In genomic region chr8:46750000-46750399, GRCm38 (mm10) we compare ENCODE assay signal across 17 mouse cellular contexts. TPM values are rescaled to one million over a fixed set of nuclear protein-coding genes. Genes with fewer than 3 reads are reported as not detected.
DNase-seq lines count a peak whose midpoint lies in the region; ATAC-seq and TF ChIP-seq lines count a peak whose summit lies in the region.
"Had no signal": no experiment of that assay in that cellular context is flagged by ENCODE, and none has a peak within 500 bp of the region (broad histone marks: within the 10 kb centered on the region; RNA-seq: fewer than 3 reads in every experiment).

No protein-coding gene starts in this region.

- no peaks in the 10 kb centered on the region; the same call in 1 of the 2 replicates for H3K4me1 ChIP-seq in lung, embryonic 14.5 days (ENCODE audit: insufficient read depth)

- peak; percentile 60 for DNase-seq in heart, adult 11 months
- DNase-seq in heart, postnatal 36 days: no peak
- DNase-seq in lung, embryonic 14.5 days: no peak
- no peak for DNase-seq in lung, postnatal 10 days
- DNase-seq in cerebellum, adult 11-12 months: peak; percentile 43
- peak; percentile 49 to 57 for DNase-seq in cerebellum, postnatal 14 days
- DNase-seq in adrenal gland, adult 8-10 months: no peak
- no peak for DNase-seq in MN1 (ENCODE audit: low spot score)
- DNase-seq: B cell, adult 2 months; gastrocnemius, postnatal 14 days; kidney, postnatal 25 days; layer of hippocampus, adult 9-11 months; right cerebral cortex, postnatal 4 days had no signal

- H3K36me3 ChIP-seq in lung, embryonic 14.5 days (ENCODE audit: insufficient read depth): no peaks in the 10 kb centered on the region
- H3K36me3 ChIP-seq: heart, embryonic 13.5 days; liver, embryonic 15.5 days had no signal

- ATAC-seq in lung, embryonic 14.5 days (ENCODE audit: insufficient read depth): no peak
- ATAC-seq: forebrain, embryonic 16.5 days had no signal

- H3K4me3 ChIP-seq in lung, embryonic 14.5 days (ENCODE audit: low read depth, low read length): no peak overlapping the region
- H3K4me3 ChIP-seq: heart, embryonic 13.5 days; liver, embryonic 15.5 days; megakaryocyte, embryonic 14.5 days had no signal

- TF ChIP-seq CTCF in lung, embryonic 14.5 days (IDR thresholded peaks at IDR 0.05; ENCODE audit: low read depth): no peak

- H3K9me3 ChIP-seq in lung, embryonic 14.5 days (ENCODE audit: low read depth, low read length): no peaks in the 10 kb centered on the region
- H3K9me3 ChIP-seq: heart, embryonic 13.5 days; liver, embryonic 15.5 days; megakaryocyte, embryonic 14.5 days had no signal

- H3K9ac ChIP-seq in lung, embryonic 14.5 days: no peak overlapping the region
- H3K9ac ChIP-seq: heart, embryonic 13.5 days; liver, embryonic 15.5 days had no signal

- WGBS in lung, embryonic 14.5 days: 66% methylated on average over 5 of the region's 5 CpGs

- peak overlapping the region; percentile 63; the same call in 1 of the 2 replicates for H3K27ac ChIP-seq in lung, embryonic 14.5 days (ENCODE audit: low read depth)
- H3K27ac ChIP-seq: heart, embryonic 13.5 days; liver, embryonic 15.5 days had no signal

- intact Hi-C loops in heart, postnatal 36 days (cut with DNase I): no loop called here

- H3K27me3 ChIP-seq in lung, embryonic 14.5 days (ENCODE audit: insufficient read depth, low read length): no peaks in the 10 kb centered on the region
- H3K27me3 ChIP-seq: heart, embryonic 13.5 days; liver, embryonic 15.5 days; megakaryocyte, embryonic 14.5 days had no signal

- H3K4me2 ChIP-seq in lung, embryonic 14.5 days: peak overlapping the region; percentile 32; the same call in 1 of the 2 replicates
- H3K4me2 ChIP-seq: heart, embryonic 13.5 days; liver, embryonic 15.5 days had no signal

RNA-seq across cellular contexts. Expression of gene Irf2, which starts 10.5 kb away (rescaled TPM):
- total RNA-seq in heart, postnatal 36 days (2021): 10 to 100 TPM; 35.9 to 38.7 TPM
- polyA plus RNA-seq in lung, embryonic 14.5 days (2014; fragmentation: Nextera tagmentation; extraction: Ambion mirVana): 16.8 and 23.7 TPM in 2 replicates
- total RNA-seq in adrenal gland, adult 8-10 months (2022): 10 to 100 TPM; 55.9 to 62.2 (median 60.3) TPM

Comparison
In these comparisons a context has a peak if more than half of its experiments do, and no peak if none do; other contexts are left out.
1. DNase-seq: peak in heart, adult 11 months (single experiment), cerebellum, adult 11-12 months (single experiment) and cerebellum, postnatal 14 days (2 of 2); none in heart, postnatal 36 days (0 of 2), lung, embryonic 14.5 days (single experiment), lung, postnatal 10 days (single experiment), adrenal gland, adult 8-10 months (single experiment) and MN1 (single experiment).